36 mouse cellular contexts compared by ENCODE assay signal in the genomic region with DNA sequence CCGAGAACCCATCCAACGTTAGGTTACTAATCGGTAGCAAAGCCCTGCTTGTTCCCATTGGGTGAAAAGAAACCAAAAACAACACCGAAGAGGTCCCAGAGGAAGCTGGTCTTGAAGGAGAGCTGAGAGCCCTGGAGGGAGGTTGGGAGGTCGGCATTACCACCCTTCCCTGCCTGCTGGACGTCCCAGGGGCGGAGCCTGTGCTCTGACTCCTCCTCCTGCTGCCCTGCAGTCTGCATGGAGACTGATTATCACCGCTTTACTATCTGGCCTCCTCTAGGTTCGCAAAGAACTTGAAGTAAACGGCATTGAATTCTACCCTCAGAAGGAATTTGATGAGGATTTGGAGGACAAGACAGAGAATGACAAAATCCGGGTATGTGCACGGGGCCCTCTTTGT. TPM values are rescaled to one million over a fixed set of nuclear protein-coding genes. Genes with fewer than 3 reads are reported as not detected.
DNase-seq lines count a peak whose midpoint lies in the region; ATAC-seq lines count a peak whose summit lies in the region.
"Had no signal": no experiment of that assay in that cellular context is flagged by ENCODE, and none has a peak within 500 bp of the region (broad histone marks: within the 10 kb centered on the region; RNA-seq: fewer than 3 reads in every experiment).

No protein-coding gene starts in this region.

- no peak for ATAC-seq in megakaryocyte, adult 5-6 weeks (ENCODE audit: poor library complexity, severe bottlenecking)
- ATAC-seq in liver, embryonic 11.5 days (replicated peaks; ENCODE audit: low FRiP score): peak; percentile 85
- ATAC-seq in megakaryocyte-erythroid progenitor cell, adult 5-6 weeks (replicated peaks; ENCODE audit: low FRiP score, low TSS enrichment, poor library complexity, severe bottlenecking): peak; percentile 90
- no peak for ATAC-seq in heart, embryonic 11.5 days (replicated peaks; ENCODE audit: insufficient number of reproducible peaks, low FRiP score, low TSS enrichment)
- ATAC-seq: forebrain, embryonic 13.5 days; inflammation-experienced regulatory T-cells, adult 6 months had no signal

- peaks cover 23% of the 10 kb centered on the region for H3K27me3 ChIP-seq in megakaryocyte, embryonic 14.5 days (replicated peaks)
- no peaks in the 10 kb centered on the region for H3K27me3 ChIP-seq in liver, embryonic 11.5 days (replicated peaks; ENCODE audit: control insufficient read depth, insufficient read depth, low read length)
- no peaks in the 10 kb centered on the region for H3K27me3 ChIP-seq in heart, embryonic 11.5 days (ENCODE audit: control insufficient read depth, insufficient read depth, low read length)
- H3K27me3 ChIP-seq: embryonic facial prominence, embryonic 15.5 days; forebrain, embryonic 13.5 days; heart, embryonic 12.5 days; hindbrain, embryonic 15.5 days; kidney, embryonic 15.5 days; neural tube, embryonic 12.5 days had no signal

- peak overlapping the region; percentile 41 for H3K4me2 ChIP-seq in liver, embryonic 11.5 days
- no peak overlapping the region for H3K4me2 ChIP-seq in heart, embryonic 11.5 days
- H3K4me2 ChIP-seq: embryonic facial prominence, embryonic 15.5 days; forebrain, embryonic 13.5 days; heart, embryonic 12.5 days; hindbrain, embryonic 15.5 days; kidney, embryonic 15.5 days; lung, embryonic 14.5 days; neural tube, embryonic 12.5 days had no signal

- WGBS in liver, embryonic 11.5 days: 38% methylated on average over 12 of the region's 12 CpGs
- WGBS in heart, embryonic 11.5 days (ENCODE audit: insufficient replicate concordance): 50% methylated on average over 12 of the region's 12 CpGs

- peaks cover 36% of the 10 kb centered on the region for H3K4me1 ChIP-seq in megakaryocyte, embryonic 14.5 days
- 0 out of 2 replicates have a peak, but pooled peaks cover 4% of the 10 kb centered on the region for H3K4me1 ChIP-seq in liver, embryonic 11.5 days (replicated peaks; ENCODE audit: control insufficient read depth, insufficient read depth, low read length)
- no peaks in the 10 kb centered on the region for H3K4me1 ChIP-seq in heart, embryonic 11.5 days (ENCODE audit: control insufficient read depth, insufficient read depth, low read length)
- H3K4me1 ChIP-seq: embryonic facial prominence, embryonic 10.5 days; embryonic facial prominence, embryonic 15.5 days; forebrain, embryonic 13.5 days; heart, embryonic 12.5 days; hindbrain, embryonic 15.5 days; kidney, embryonic 15.5 days; neural tube, embryonic 12.5 days had no signal

- H3K4me3 ChIP-seq in megakaryocyte, embryonic 14.5 days (replicated peaks): peak overlapping the region; percentile 72
- H3K4me3 ChIP-seq in liver, embryonic 11.5 days (ENCODE audit: low read depth, low read length): no peak overlapping the region
- no peak overlapping the region for H3K4me3 ChIP-seq in heart, embryonic 11.5 days (ENCODE audit: low read depth, low read length)
- H3K4me3 ChIP-seq: embryonic facial prominence, embryonic 10.5 days; embryonic facial prominence, embryonic 15.5 days; forebrain, embryonic 13.5 days; heart, embryonic 12.5 days; hindbrain, embryonic 15.5 days; kidney, embryonic 15.5 days; myocyte; neural tube, embryonic 12.5 days had no signal

- no peak overlapping the region for H3K9ac ChIP-seq in liver, embryonic 11.5 days (ENCODE audit: low read depth, low read length)
- H3K9ac ChIP-seq in heart, embryonic 11.5 days (ENCODE audit: low read depth, low read length): no peak overlapping the region
- H3K9ac ChIP-seq: embryonic facial prominence, embryonic 15.5 days; forebrain, embryonic 13.5 days; heart, embryonic 12.5 days; hindbrain, embryonic 15.5 days; kidney, embryonic 15.5 days; lung, embryonic 14.5 days; neural tube, embryonic 12.5 days had no signal

- no peak overlapping the region for H3K27ac ChIP-seq in liver, embryonic 11.5 days (ENCODE audit: low read depth, low read length)
- no peak overlapping the region for H3K27ac ChIP-seq in heart, embryonic 11.5 days (ENCODE audit: low read depth, low read length)
- H3K27ac ChIP-seq: embryonic facial prominence, embryonic 10.5 days; embryonic facial prominence, embryonic 15.5 days; forebrain, embryonic 13.5 days; hindbrain, embryonic 15.5 days; kidney, embryonic 15.5 days; neural tube, embryonic 12.5 days had no signal

- no peaks in the 10 kb centered on the region for H3K36me3 ChIP-seq in megakaryocyte, embryonic 14.5 days (replicated peaks; ENCODE audit: low read length)
- no peaks in the 10 kb centered on the region for H3K36me3 ChIP-seq in liver, embryonic 11.5 days (ENCODE audit: control insufficient read depth, insufficient read depth, low read length)
- H3K36me3 ChIP-seq in heart, embryonic 11.5 days (ENCODE audit: control insufficient read depth, insufficient read depth, low read length): no peaks in the 10 kb centered on the region
- H3K36me3 ChIP-seq: heart, embryonic 12.5 days had no signal

- no peaks in the 10 kb centered on the region for H3K9me3 ChIP-seq in megakaryocyte, embryonic 14.5 days
- H3K9me3 ChIP-seq in liver, embryonic 11.5 days (ENCODE audit: control insufficient read depth, low read length): no peaks in the 10 kb centered on the region
- no peaks in the 10 kb centered on the region for H3K9me3 ChIP-seq in heart, embryonic 11.5 days (replicated peaks; ENCODE audit: control insufficient read depth, low read length)
- H3K9me3 ChIP-seq: embryonic facial prominence, embryonic 10.5 days; embryonic facial prominence, embryonic 15.5 days; forebrain, embryonic 13.5 days; heart, embryonic 12.5 days; hindbrain, embryonic 15.5 days; kidney, embryonic 15.5 days; neural tube, embryonic 12.5 days had no signal

- DNase-seq in ZHBTc4 (ENCODE audit: low read depth, low spot score): peak; percentile 59
- DNase-seq in liver, embryonic 11.5 days (ENCODE audit: low spot score): no peak
- no peak for DNase-seq in kidney, postnatal 4 days
- DNase-seq: adrenal gland, postnatal 25 days; B cell, adult 2 months; cerebellum, adult 18-20 months; cerebellum, postnatal 14 days; gastrocnemius, postnatal 14 days; heart, adult 18-20 months; heart, postnatal 4 days; kidney, adult 18-20 months; kidney, postnatal 25 days; layer of hippocampus, postnatal 36 days; lung, embryonic 14.5 days; right cerebral cortex, postnatal 4 days; thymus, adult 2 months; thymus, postnatal 4 days had no signal

RNA-seq across cellular contexts. Expression of gene Sept3, which starts 11.5 kb away (rescaled TPM):
- 0.62 TPM in 1 of 2 replicates, not detected in the other for polyA plus RNA-seq in megakaryocyte, embryonic 14.5 days (2012; ENCODE audit: insufficient read depth, low replicate concordance)
- total RNA-seq in megakaryocyte, adult 5-6 weeks (2015): 0.11 TPM in 1 of 2 replicates, not detected in the other
- total RNA-seq in megakaryocyte, adult 5-6 weeks (2017): 0.08 TPM in 1 of 2 replicates, not detected in the other
- polyA plus RNA-seq in liver, embryonic 11.5 days (2014; fragmentation: Nextera tagmentation; extraction: Ambion mirVana): 7.1 and 7.4 TPM in 2 replicates
- not detected in 2 replicates for total RNA-seq in megakaryocyte-erythroid progenitor cell, adult 5-6 weeks (2014; fragmentation: Nextera tagmentation)
- total RNA-seq in megakaryocyte-erythroid progenitor cell, adult 5-6 weeks (2017): 0.27 and 1.4 TPM in 2 replicates
- polyA plus RNA-seq in heart, embryonic 11.5 days (2014; fragmentation: Nextera tagmentation; extraction: Ambion mirVana): 5.0 and 6.2 TPM in 2 replicates
- polyA plus RNA-seq: inflammation-experienced regulatory T-cells, adult 6 months had no signal

RNA-seq across cellular contexts. Expression of gene Wbp2nl, which starts 12.6 kb away (rescaled TPM):
- polyA plus RNA-seq in megakaryocyte, embryonic 14.5 days (2012; ENCODE audit: insufficient read depth, low replicate concordance): not detected in 2 replicates
- total RNA-seq in megakaryocyte, adult 5-6 weeks (2015): 0.22 TPM in 1 of 2 replicates, not detected in the other
- not detected in 2 replicates for total RNA-seq in megakaryocyte, adult 5-6 weeks (2017)
- 0.25 and 0.58 TPM in 2 replicates for polyA plus RNA-seq in liver, embryonic 11.5 days (2014; fragmentation: Nextera tagmentation; extraction: Ambion mirVana)
- 0.77 TPM in 1 of 2 replicates, not detected in the other for total RNA-seq in megakaryocyte-erythroid progenitor cell, adult 5-6 weeks (2014; fragmentation: Nextera tagmentation)
- total RNA-seq in megakaryocyte-erythroid progenitor cell, adult 5-6 weeks (2017): not detected in 2 replicates
- 0.40 and 0.56 TPM in 2 replicates for polyA plus RNA-seq in heart, embryonic 11.5 days (2014; fragmentation: Nextera tagmentation; extraction: Ambion mirVana)
- total RNA-seq: adrenal gland, adult 18-20 months; adrenal gland, postnatal 25 days; gastrocnemius, postnatal 14 days; heart, adult 18-20 months; layer of hippocampus, adult 8-10 months; layer of hippocampus, postnatal 36 days; left cerebral cortex, postnatal 10 days; liver, adult 2 months had no signal
- polyA plus RNA-seq: embryonic facial prominence, embryonic 15.5 days; forebrain, embryonic 13.5 days; heart, postnatal 0 days; inflammation-experienced regulatory T-cells, adult 6 months; liver, adult 2 months; myocyte; neural tube, embryonic 12.5 days had no signal

RNA-seq across cellular contexts. Expression of gene 1500009C09Rik, which starts 34.0 kb away (rescaled TPM):
- polyA plus RNA-seq in megakaryocyte, embryonic 14.5 days (2012; ENCODE audit: insufficient read depth, low replicate concordance): 0.06 TPM in 1 of 2 replicates, not detected in the other
- total RNA-seq in megakaryocyte, adult 5-6 weeks (2015): not detected in 2 replicates
- total RNA-seq in megakaryocyte, adult 5-6 weeks (2017): not detected in 2 replicates
- polyA plus RNA-seq in liver, embryonic 11.5 days (2014; fragmentation: Nextera tagmentation; extraction: Ambion mirVana): not detected in 2 replicates
- not detected in 2 replicates for total RNA-seq in megakaryocyte-erythroid progenitor cell, adult 5-6 weeks (2014; fragmentation: Nextera tagmentation)
- not detected in 2 replicates for total RNA-seq in megakaryocyte-erythroid progenitor cell, adult 5-6 weeks (2017)
- not detected in 2 replicates for polyA plus RNA-seq in heart, embryonic 11.5 days (2014; fragmentation: Nextera tagmentation; extraction: Ambion mirVana)
- total RNA-seq: adrenal gland, postnatal 25 days; gastrocnemius, postnatal 14 days; heart, adult 18-20 months; heart, postnatal 4 days had no signal
- polyA plus RNA-seq: embryonic facial prominence, embryonic 10.5 days; embryonic facial prominence, embryonic 15.5 days; heart, embryonic 12.5 days; heart, postnatal 0 days; inflammation-experienced regulatory T-cells, adult 6 months; limb, embryonic 11.5 days; liver, adult 2 months; lung, embryonic 14.5 days; myocyte had no signal

RNA-seq across cellular contexts. Expression of gene Cenpm, which starts 41.6 kb away (rescaled TPM):
- 9.2 and 32.0 TPM in 2 replicates for polyA plus RNA-seq in megakaryocyte, embryonic 14.5 days (2012; ENCODE audit: insufficient read depth, low replicate concordance)
- 20.3 and 32.9 TPM in 2 replicates for total RNA-seq in megakaryocyte, adult 5-6 weeks (2015)
- total RNA-seq in megakaryocyte, adult 5-6 weeks (2017): 10.0 and 19.5 TPM in 2 replicates
- polyA plus RNA-seq in liver, embryonic 11.5 days (2014; fragmentation: Nextera tagmentation; extraction: Ambion mirVana): 56.5 and 58.8 TPM in 2 replicates
- 20.7 and 53.8 TPM in 2 replicates for total RNA-seq in megakaryocyte-erythroid progenitor cell, adult 5-6 weeks (2014; fragmentation: Nextera tagmentation)
- total RNA-seq in megakaryocyte-erythroid progenitor cell, adult 5-6 weeks (2017): 19.0 and 23.2 TPM in 2 replicates
- 59.7 and 67.3 TPM in 2 replicates for polyA plus RNA-seq in heart, embryonic 11.5 days (2014; fragmentation: Nextera tagmentation; extraction: Ambion mirVana)

RNA-seq across cellular contexts. Expression of gene Naga, which starts 52.6 kb away (rescaled TPM):
- polyA plus RNA-seq in megakaryocyte, embryonic 14.5 days (2012; ENCODE audit: insufficient read depth, low replicate concordance): 280 and 641 TPM in 2 replicates
- total RNA-seq in megakaryocyte, adult 5-6 weeks (2015): 159 and 162 TPM in 2 replicates
- 145 and 160 TPM in 2 replicates for total RNA-seq in megakaryocyte, adult 5-6 weeks (2017)
- 33.7 and 37.2 TPM in 2 replicates for polyA plus RNA-seq in liver, embryonic 11.5 days (2014; fragmentation: Nextera tagmentation; extraction: Ambion mirVana)
- total RNA-seq in megakaryocyte-erythroid progenitor cell, adult 5-6 weeks (2014; fragmentation: Nextera tagmentation): 16.9 and 34.9 TPM in 2 replicates
- 17.9 and 24.4 TPM in 2 replicates for total RNA-seq in megakaryocyte-erythroid progenitor cell, adult 5-6 weeks (2017)
- polyA plus RNA-seq in heart, embryonic 11.5 days (2014; fragmentation: Nextera tagmentation; extraction: Ambion mirVana): 33.4 and 38.7 TPM in 2 replicates

Comparison
In these comparisons a context has a peak if more than half of its experiments do, and no peak if none do; other contexts are left out.
1. ATAC-seq: peak in liver, embryonic 11.5 days (single experiment) and megakaryocyte-erythroid progenitor cell, adult 5-6 weeks (single experiment); none in megakaryocyte, adult 5-6 weeks (single experiment) and heart, embryonic 11.5 days (single experiment).